Comparison of ENCODE assay signal across 9 mouse cellular contexts in the genomic region with DNA sequence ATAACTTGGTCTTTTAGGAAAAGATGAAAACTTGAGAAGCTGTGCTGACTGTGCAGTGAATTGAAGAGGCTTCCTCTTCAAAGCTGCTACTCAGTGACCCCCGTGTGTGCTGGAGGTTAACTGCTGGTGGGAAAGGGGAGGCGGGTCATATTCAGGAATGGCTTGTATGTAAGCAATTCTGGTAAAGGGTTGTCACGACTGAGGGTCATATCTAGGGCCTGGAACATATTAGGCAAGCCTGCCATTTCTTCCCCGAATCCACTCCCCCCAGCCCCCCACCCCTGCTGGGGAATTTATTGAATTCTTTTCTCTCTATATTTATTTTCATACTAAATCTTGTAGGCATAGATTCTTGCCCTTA. TPM values are rescaled to one million over a fixed set of nuclear protein-coding genes. Genes with fewer than 3 reads are reported as not detected.
DNase-seq lines count a peak whose midpoint lies in the region; ATAC-seq and TF ChIP-seq lines count a peak whose summit lies in the region.
"Had no signal": no experiment of that assay in that cellular context is flagged by ENCODE, and none has a peak within 500 bp of the region (broad histone marks: within the 10 kb centered on the region; RNA-seq: fewer than 3 reads in every experiment).

No protein-coding gene starts in this region.

- no peak for TF ChIP-seq POLR2A in embryonic fibroblast, embryonic 13.5 days (IDR thresholded peaks at IDR 0.05; ENCODE audit: low read depth, low read length)

- ATAC-seq in lung, embryonic 16.5 days (ENCODE audit: low read depth): peak; percentile 56
- peak; percentile 33; the same call in 1 of the 2 replicates for ATAC-seq in liver, postnatal 0 days

- no peak overlapping the region for H3K4me3 ChIP-seq in gastrocnemius, adult 2 months
- no peak overlapping the region for H3K4me3 ChIP-seq in lung, embryonic 16.5 days (ENCODE audit: low read length)
- H3K4me3 ChIP-seq in embryonic fibroblast, embryonic 13.5 days (ENCODE audit: insufficient read depth, low read length): no peak overlapping the region
- no peak overlapping the region for H3K4me3 ChIP-seq in liver, postnatal 0 days (ENCODE audit: low read depth, low read length)
- H3K4me3 ChIP-seq: hindbrain, embryonic 15.5 days had no signal

- no peak overlapping the region for H3K9ac ChIP-seq in lung, embryonic 16.5 days (ENCODE audit: low read length)
- H3K9ac ChIP-seq in liver, postnatal 0 days (replicated peaks): no peak overlapping the region
- H3K9ac ChIP-seq: hindbrain, embryonic 15.5 days had no signal

- H3K36me3 ChIP-seq in lung, embryonic 16.5 days (ENCODE audit: control insufficient read depth, insufficient read depth, low read length): no peaks in the 10 kb centered on the region
- H3K36me3 ChIP-seq in liver, postnatal 0 days (replicated peaks; ENCODE audit: insufficient read depth, low read length): no peaks in the 10 kb centered on the region
- H3K36me3 ChIP-seq: hindbrain, embryonic 15.5 days had no signal

- H3K9me3 ChIP-seq in lung, embryonic 16.5 days (ENCODE audit: control insufficient read depth, low read length): no peaks in the 10 kb centered on the region
- no peaks in the 10 kb centered on the region for H3K9me3 ChIP-seq in liver, postnatal 0 days (ENCODE audit: low read length)
- H3K9me3 ChIP-seq: hindbrain, embryonic 15.5 days had no signal

- H3K4me2 ChIP-seq in lung, embryonic 16.5 days (ENCODE audit: low read depth, low read length): peak overlapping the region; percentile 29
- H3K4me2 ChIP-seq in liver, postnatal 0 days (ENCODE audit: low read depth, low read length): peak overlapping the region; percentile 29; the same call in 1 of the 2 replicates
- H3K4me2 ChIP-seq: hindbrain, embryonic 15.5 days had no signal

- DNase-seq in gastrocnemius, adult 2 months: no peak
- no peak for DNase-seq in gastrocnemius, postnatal 10 days
- no peak for DNase-seq in lung, adult 18-20 months
- DNase-seq in liver, postnatal 0 days: no peak
- no peak for DNase-seq in layer of hippocampus, postnatal 25 days (ENCODE audit: extremely low spot score in 1 of 2, low spot score in 1 of 2)
- DNase-seq in thymus, postnatal 10 days (ENCODE audit: low spot score in 2 of 2): no peak

- intact Hi-C loops in gastrocnemius, adult 2 months (cut with DNase I): no loop called here

- H3K27me3 ChIP-seq in lung, embryonic 16.5 days (ENCODE audit: control insufficient read depth, insufficient read depth, low read depth, low read length): no peaks in the 10 kb centered on the region
- H3K27me3 ChIP-seq in liver, postnatal 0 days (ENCODE audit: insufficient read depth, low read length): no peaks in the 10 kb centered on the region
- H3K27me3 ChIP-seq: hindbrain, embryonic 15.5 days had no signal

- TF ChIP-seq CTCF in gastrocnemius, adult 2 months (IDR thresholded peaks at IDR 0.05): no peak
- TF ChIP-seq CTCF in embryonic fibroblast, embryonic 13.5 days (IDR thresholded peaks at IDR 0.05; ENCODE audit: borderline replicate concordance, insufficient read depth, low read length): no peak
- no peak for TF ChIP-seq CTCF in liver, postnatal 0 days (IDR thresholded peaks at IDR 0.05; ENCODE audit: low read depth)

- WGBS in lung, embryonic 16.5 days: 21% methylated on average over 4 of the region's 4 CpGs
- 37% methylated on average over 4 of the region's 4 CpGs for WGBS in liver, postnatal 0 days (ENCODE audit: insufficient replicate concordance)

- H3K4me1 ChIP-seq in lung, embryonic 16.5 days (replicated peaks; ENCODE audit: control insufficient read depth, insufficient read depth, low read length): peaks cover 12% of the 10 kb centered on the region
- H3K4me1 ChIP-seq in embryonic fibroblast, embryonic 13.5 days (ENCODE audit: control insufficient read depth, insufficient read depth, low read length): peaks cover 11% of the 10 kb centered on the region; the same call in 1 of the 2 replicates
- peaks cover 3% of the 10 kb centered on the region; the same call in 1 of the 2 replicates for H3K4me1 ChIP-seq in liver, postnatal 0 days (ENCODE audit: insufficient read depth)
- H3K4me1 ChIP-seq: hindbrain, embryonic 15.5 days had no signal

- peak overlapping the region; percentile 73 for H3K27ac ChIP-seq in gastrocnemius, adult 2 months
- peak overlapping the region; percentile 84 for H3K27ac ChIP-seq in lung, embryonic 16.5 days (ENCODE audit: low read length)
- H3K27ac ChIP-seq in embryonic fibroblast, embryonic 13.5 days (ENCODE audit: insufficient read depth, low read length): peak overlapping the region; percentile 98
- peak overlapping the region; percentile 73; the same call in 1 of the 2 replicates for H3K27ac ChIP-seq in liver, postnatal 0 days (ENCODE audit: low read depth)
- H3K27ac ChIP-seq: hindbrain, embryonic 15.5 days had no signal

- TF ChIP-seq EP300 in liver, postnatal 0 days (IDR thresholded peaks at IDR 0.05; ENCODE audit: low read depth): no peak

RNA-seq across cellular contexts. Expression of a gene that starts 46.7 kb away (rescaled TPM):
- 100 to 1,000 TPM; 171 to 183 TPM for total RNA-seq in gastrocnemius, adult 2 months (2021)
- 100 to 1,000 TPM; 129 to 145 TPM for total RNA-seq in gastrocnemius, postnatal 10 days (2021)
- 38.3 and 47.4 TPM in 2 replicates for polyA plus RNA-seq in lung, embryonic 16.5 days (2015; fragmentation: Nextera tagmentation; extraction: Ambion mirVana)
- 363 and 515 TPM in 2 replicates for polyA plus RNA-seq in embryonic fibroblast, embryonic 13.5 days (2011; ENCODE audit: insufficient read length, low read depth, missing spikeins)
- 7.9 and 11.7 TPM in 2 replicates for polyA plus RNA-seq in liver, postnatal 0 days (2015; fragmentation: Nextera tagmentation; extraction: Ambion mirVana)
- 10 to 100 TPM; 74.7 to 86.3 TPM for total RNA-seq in layer of hippocampus, postnatal 25 days (2021)
